Mouse (Mus musculus): Measurements from ENCODE around the gene Pde11a. TPM values are rescaled to one million over a fixed set of nuclear protein-coding genes. Genes with fewer than 3 reads are reported as not detected.
A peak's percentile ranks its signal among the peaks of the same experiment; 100 is the strongest.

Pde11a gene
- polyA plus RNA-seq (2016; fragmentation: Nextera tagmentation; extraction: Ambion mirVana): 0.18 and 0.46 TPM in 2 replicates

DNA sequence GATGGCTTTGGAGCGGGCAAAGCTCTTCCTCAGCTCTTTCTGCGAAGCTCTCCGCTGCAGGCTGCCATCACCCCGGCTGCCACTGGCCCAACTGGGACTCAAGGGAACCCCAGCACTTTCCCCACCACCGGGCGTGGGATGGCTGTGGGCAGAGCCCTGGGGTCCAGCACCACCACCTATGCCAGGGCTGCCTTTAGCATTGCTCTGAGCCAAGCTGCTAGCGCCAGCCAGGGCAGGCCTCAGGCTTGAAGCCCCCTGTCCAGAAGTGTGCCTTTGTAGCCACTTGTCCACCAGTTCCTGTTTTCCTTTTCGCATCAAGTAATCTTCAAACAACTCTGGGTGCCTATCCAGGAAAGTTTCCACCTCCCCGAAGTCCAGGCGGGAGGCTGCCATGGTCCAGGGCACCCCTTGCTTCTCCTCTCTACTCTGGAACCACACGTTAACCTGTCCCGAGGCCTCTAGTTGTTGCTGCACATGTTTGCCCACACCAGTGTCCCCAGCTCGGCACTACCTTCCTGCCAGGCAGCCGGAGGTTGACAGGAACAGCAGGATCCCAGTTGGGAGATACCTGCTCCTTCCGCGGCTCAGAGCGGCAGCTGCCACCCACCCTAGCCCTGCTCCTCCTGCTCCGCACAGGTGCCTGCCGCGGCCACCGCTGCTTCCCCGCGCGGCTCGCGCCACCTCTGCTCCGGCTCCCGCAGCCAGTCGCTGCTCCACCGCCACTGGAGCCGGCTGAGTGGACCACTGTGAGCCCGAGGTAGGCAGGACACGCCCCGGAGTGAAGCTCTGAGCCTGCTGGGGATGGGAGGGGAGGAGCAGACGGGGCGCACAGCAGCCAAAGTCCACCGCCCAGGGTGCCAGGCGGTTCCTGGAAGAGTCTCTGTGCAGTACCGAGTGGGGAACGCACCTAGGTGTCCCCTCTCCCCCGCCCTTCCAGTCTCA, at the start of gene Pde11a:
Gene Pde11a, minus strand, starts transcription at position 560 of the 942 bp plus-strand sequence.
- ATAC-seq (ENCODE audit: low FRiP score): peak; percentile 40
- peaks cover 21% of the 10 kb centered on the region for H3K27me3 ChIP-seq
- H3K9me3 ChIP-seq (replicated peaks): no peaks in the 10 kb centered on the region
- peaks cover 10% of the 10 kb centered on the region for H3K4me1 ChIP-seq
- H3K27ac ChIP-seq: no peak within 1 kb of the TSS
- no peaks in the 10 kb centered on the region for H3K36me3 ChIP-seq
- peak within 1 kb of the TSS; percentile 95 for H3K4me2 ChIP-seq (replicated peaks)
- peak within 1 kb of the TSS; percentile 47 for H3K4me3 ChIP-seq
- H3K9ac ChIP-seq: peak within 1 kb of the TSS; percentile 54
- 16% methylated on average over 40 of the region's 41 CpGs for WGBS

DNA sequence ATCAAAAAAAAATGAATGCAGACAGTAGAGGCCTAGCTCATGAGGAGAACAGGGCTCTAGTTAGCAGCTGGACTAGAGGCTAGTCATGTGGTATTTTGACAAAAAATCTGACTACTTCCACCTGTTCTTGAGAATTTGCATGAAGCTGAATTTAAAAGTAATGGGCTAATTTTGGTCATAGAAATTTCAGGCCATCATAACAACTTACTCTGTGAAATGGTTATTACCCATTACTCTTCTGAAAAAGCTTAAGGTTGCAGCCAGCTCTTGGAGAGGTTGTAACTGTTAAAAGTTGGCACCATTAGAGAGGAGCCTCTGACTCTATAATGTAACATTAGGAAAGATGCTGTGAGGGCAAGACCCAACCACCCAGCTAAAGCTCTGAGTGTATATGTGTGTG, 48.0 kb upstream of the Pde11a start:
- no peak overlapping the region for H3K4me3 ChIP-seq
- no peaks in the 10 kb centered on the region for H3K4me1 ChIP-seq
- ATAC-seq (ENCODE audit: low FRiP score): no peak
- H3K9ac ChIP-seq: no peak overlapping the region
- no peak overlapping the region for H3K27ac ChIP-seq
- no peaks in the 10 kb centered on the region for H3K9me3 ChIP-seq (replicated peaks)
- no peaks in the 10 kb centered on the region for H3K27me3 ChIP-seq
- peaks cover 33% of the 10 kb centered on the region for H3K36me3 ChIP-seq
- no peak overlapping the region for H3K4me2 ChIP-seq (replicated peaks)

DNA sequence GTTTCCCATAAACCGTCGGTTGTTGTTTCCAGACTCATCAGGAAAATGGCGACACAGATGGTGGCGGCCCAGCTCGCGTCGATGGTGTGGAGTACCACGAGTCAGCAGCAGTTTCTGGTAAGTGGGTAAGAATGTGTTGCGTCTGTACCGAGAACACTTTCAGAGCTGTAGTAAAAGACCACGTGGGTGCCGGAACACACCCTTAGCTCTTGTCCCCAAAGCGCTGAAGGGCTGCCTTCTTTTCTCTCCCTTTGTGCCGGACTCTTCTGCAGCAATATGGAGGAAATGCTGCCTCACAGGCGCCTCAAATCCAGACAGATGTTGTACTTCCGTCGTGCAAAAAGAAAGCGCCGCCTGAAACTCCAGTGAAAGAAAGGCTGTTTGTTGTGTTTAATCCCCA, 40.1 kb upstream of the Pde11a start:
- H3K27me3 ChIP-seq: no peaks in the 10 kb centered on the region
- no peak overlapping the region for H3K27ac ChIP-seq
- no peak for ATAC-seq (ENCODE audit: low FRiP score)
- WGBS: 93% methylated on average over 19 of the region's 19 CpGs
- H3K9me3 ChIP-seq (replicated peaks): no peaks in the 10 kb centered on the region
- H3K4me3 ChIP-seq: no peak overlapping the region
- no peaks in the 10 kb centered on the region for H3K4me1 ChIP-seq
- H3K9ac ChIP-seq: no peak overlapping the region
- peaks cover 72% of the 10 kb centered on the region for H3K36me3 ChIP-seq
- H3K4me2 ChIP-seq (replicated peaks): no peak overlapping the region

DNA sequence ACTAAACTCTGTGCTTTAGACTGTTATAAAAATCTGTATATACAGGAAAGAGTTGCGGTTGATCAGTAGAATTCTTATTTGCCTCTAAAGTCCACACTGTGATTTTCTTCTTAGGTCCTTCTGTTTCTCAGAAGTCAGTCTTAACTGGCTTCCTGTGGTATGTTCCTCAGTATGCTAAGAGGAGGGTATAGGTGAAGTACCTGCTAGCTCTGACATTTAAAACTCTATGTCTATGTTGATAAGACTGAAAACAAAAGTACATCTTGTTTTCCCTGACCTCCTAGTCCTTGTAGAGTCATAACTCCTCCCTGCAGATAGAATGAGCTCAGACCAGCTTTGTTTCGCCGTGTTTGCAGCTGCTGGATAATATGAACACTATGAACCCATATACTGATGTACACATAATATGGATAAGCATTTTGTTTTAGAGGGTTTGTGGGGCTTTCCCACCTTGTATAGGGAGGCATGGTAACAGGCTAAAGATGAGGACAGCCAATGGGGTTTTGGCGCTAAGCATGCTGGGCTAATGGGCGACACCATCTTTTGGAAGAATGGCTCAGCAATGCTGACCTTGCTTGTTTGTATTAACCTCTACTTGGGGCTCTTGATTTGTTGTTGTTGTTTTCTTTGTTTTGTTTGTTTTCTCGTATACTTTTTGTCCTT, 36.1 kb upstream of the Pde11a start:
- no peak overlapping the region for H3K9ac ChIP-seq
- H3K4me1 ChIP-seq: peaks cover 8% of the 10 kb centered on the region
- no peaks in the 10 kb centered on the region for H3K27me3 ChIP-seq
- H3K27ac ChIP-seq: no peak overlapping the region
- H3K4me3 ChIP-seq: no peak overlapping the region
- no peak for ATAC-seq (ENCODE audit: low FRiP score)
- H3K4me2 ChIP-seq (replicated peaks): no peak overlapping the region
- 89% methylated on average over 6 of the region's 6 CpGs for WGBS
- peaks cover 50% of the 10 kb centered on the region for H3K36me3 ChIP-seq
- no peaks in the 10 kb centered on the region for H3K9me3 ChIP-seq (replicated peaks)

DNA sequence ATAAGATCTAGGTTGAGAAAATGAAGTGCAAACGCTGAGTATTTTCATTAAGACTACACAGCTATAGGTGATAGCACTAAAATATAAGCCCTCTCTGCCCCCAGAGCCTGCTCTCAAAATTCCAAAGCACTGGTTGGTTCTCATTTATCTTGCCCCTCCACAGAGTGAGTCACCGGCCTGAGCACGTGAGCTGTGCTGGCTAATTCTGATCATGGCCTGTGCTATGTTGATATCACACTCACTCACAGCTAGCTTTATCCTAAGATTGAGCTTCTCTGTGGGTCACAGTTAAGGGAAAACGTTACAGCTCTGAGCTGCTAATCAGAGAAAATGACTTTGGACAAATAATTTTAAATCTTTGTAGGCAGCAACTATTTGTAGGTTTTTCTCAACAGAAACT, 33.7 kb upstream of the Pde11a start:
- Histone ChIP-seq H3K9me3 (replicated peaks) (no peaks in the 10 kb centered on the region), H3K4me2 (replicated peaks) (no peak overlapping the region), H3K4me3 (no peak overlapping the region), H3K9ac (no peak overlapping the region), H3K36me3 (peaks cover 30% of the 10 kb centered on the region), H3K4me1 (peaks cover 8% of the 10 kb centered on the region), H3K27me3 (no peaks in the 10 kb centered on the region), H3K27ac (no peak overlapping the region)
- no peak for ATAC-seq (ENCODE audit: low FRiP score)
- 87% methylated on average over 4 of the region's 4 CpGs for WGBS

DNA sequence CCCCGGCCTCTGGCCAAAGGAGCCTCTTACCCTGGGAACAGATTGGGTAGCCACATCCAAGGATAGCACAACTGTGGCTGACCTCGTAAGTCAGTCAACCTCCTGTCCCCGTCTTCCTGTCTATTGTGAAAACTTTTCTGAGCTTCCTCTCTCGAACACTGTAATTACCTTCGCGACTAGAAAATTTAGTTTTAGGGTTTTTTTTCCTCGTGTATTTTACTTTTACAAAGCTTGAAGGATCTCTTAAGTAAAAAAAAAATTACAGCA, 32.0 kb upstream of the Pde11a start:
- no peak overlapping the region for H3K27ac ChIP-seq
- peaks cover 20% of the 10 kb centered on the region for H3K36me3 ChIP-seq
- H3K9ac ChIP-seq: peak overlapping the region; percentile 95
- H3K9me3 ChIP-seq (replicated peaks): no peaks in the 10 kb centered on the region
- peaks cover 8% of the 10 kb centered on the region for H3K4me1 ChIP-seq
- no peak for ATAC-seq (ENCODE audit: low FRiP score)
- WGBS: 6% methylated on average over 7 of the region's 7 CpGs
- H3K4me2 ChIP-seq (replicated peaks): peak overlapping the region; percentile 86
- no peaks in the 10 kb centered on the region for H3K27me3 ChIP-seq
- H3K4me3 ChIP-seq: peak overlapping the region; percentile 96

DNA sequence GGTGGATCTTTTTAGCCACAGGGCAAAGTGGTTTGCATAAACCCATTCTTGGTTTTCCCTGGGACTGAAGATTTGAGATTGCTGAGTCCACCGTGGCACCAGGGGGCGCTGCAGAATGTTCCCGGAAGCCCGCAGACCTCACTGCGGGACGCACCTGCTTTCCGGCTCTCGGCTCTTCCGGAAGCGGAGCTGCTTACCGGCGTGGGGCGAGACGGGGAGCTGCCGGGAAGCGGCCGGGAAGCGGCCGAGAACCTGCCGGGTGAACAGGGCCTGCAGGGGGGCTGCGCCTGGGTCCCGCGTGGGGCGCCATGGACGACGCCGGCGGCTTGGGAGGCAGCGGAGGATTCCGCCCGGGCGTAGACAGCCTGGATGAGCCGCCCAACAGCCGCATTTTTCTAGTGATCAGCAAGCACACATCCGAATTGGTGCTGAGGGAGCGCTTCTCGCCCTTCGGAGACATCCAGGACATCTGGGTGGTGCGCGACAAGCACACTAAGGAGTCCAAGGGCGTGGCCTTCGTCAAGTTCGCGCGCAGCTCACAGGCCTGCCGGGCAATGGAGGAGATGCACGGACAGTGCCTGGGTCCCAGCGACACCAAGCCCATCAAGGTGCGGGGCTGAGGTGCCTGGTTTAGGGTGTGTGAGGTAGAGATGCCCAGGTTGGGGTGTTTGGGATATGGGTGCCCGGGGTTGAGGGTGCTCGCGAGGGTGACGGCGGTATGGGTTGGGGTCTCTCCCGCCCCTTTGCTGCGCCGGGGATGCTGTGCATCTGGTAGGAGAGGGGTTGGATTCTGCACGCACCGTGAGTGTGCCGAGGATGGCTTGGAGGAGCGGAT, 31.5 kb upstream of the Pde11a start, which contains the start of gene Rbm45:
Gene Rbm45, plus strand, starts transcription at position 164 of the 835 bp plus-strand sequence.
- no peaks in the 10 kb centered on the region for H3K9me3 ChIP-seq (replicated peaks)
- H3K4me2 ChIP-seq (replicated peaks): peak within 1 kb of the TSS; percentile 86
- peak; percentile 92 for ATAC-seq (ENCODE audit: low FRiP score)
- H3K4me3 ChIP-seq: peak within 1 kb of the TSS; percentile 96
- peak within 1 kb of the TSS; percentile 95 for H3K9ac ChIP-seq
- H3K27ac ChIP-seq: peak within 1 kb of the TSS; percentile 79
- WGBS: under 1% methylated on average over 61 of the region's 61 CpGs
- peaks cover 8% of the 10 kb centered on the region for H3K4me1 ChIP-seq
- peaks cover 17% of the 10 kb centered on the region for H3K36me3 ChIP-seq
- H3K27me3 ChIP-seq: no peaks in the 10 kb centered on the region

DNA sequence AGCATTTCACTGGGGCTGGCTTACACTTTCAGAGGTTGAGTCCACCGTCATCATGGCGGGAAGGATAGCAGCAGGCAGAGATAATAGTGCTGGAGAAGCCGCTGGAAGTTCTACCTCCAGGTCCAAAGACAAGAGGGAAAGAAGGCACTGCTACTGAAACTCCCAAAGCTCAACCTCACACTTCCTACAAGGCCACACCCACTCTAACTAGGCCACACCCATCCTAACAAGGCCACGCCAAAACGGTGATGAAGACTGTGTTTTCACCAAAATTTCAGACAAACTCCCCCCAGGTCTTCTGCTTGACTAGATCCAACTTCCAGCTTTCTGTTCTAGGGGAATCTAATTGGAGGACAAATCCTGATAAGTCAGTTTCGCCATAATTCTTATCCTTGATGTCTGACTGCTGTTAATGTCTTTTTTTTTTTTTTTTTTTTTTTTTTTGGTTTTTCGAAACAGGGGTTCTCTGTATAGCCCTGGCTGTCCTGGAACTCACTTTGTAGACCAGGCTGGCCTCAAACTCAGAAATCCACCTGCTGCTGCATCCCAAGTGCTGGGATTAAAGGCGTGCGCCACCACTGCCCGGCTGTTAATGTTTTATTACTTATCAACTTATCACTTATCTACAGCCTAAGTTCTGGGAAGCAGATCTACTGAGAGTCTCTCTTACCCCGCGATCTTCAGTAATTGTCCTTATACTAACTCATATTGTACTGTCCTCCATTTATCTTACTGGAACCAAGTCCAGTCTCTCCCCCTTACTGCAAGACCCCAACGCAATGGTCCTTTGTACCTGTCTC, 30.5 kb upstream of the Pde11a start:
- WGBS: 72% methylated on average over 13 of the region's 13 CpGs
- Histone ChIP-seq H3K27ac (no peak overlapping the region), H3K36me3 (peaks cover 10% of the 10 kb centered on the region), H3K4me3 (no peak overlapping the region), H3K9me3 (replicated peaks) (no peaks in the 10 kb centered on the region), H3K9ac (no peak overlapping the region), H3K27me3 (no peaks in the 10 kb centered on the region), H3K4me2 (replicated peaks) (no peak overlapping the region), H3K4me1 (peaks cover 8% of the 10 kb centered on the region)
- 0 out of 2 replicates have a peak, but pooled peaks have one; percentile 1 for ATAC-seq (ENCODE audit: low FRiP score)

DNA sequence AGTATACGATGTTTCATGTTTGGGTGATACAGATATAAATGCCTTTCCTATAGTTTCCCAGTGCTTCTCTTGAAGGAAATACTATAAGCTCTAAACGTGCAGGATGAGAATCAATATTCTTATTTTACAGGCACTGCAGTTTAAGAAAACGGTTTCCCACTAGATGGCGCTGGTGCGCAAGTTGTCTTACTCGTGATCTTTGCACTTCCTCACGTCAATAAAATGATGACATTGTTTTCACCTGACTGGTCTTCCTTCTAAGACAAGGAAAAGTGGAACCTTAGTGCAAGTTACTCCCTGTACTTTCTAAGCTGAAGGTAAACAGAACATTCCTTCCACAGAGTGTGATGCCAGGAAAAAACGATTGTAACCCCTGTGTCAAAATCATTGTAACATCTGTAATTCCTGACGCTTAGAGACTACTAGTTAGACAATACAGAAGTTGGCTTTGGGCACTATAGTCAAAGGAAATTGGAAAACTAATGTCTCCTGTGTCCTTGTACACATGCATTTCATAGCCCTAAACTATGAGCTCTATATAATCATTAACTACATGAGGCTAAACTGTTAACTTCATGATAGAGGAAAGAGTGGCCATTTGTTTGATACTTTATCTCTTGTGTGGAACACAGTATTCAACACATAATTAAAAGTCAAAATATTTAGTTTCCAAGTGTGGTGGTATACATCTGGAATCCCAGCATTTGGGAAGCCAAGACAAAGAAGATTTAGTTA, 28.8 kb upstream of the Pde11a start:
- H3K4me1 ChIP-seq: peaks cover 8% of the 10 kb centered on the region
- no peaks in the 10 kb centered on the region for H3K27me3 ChIP-seq
- no peak overlapping the region for H3K4me3 ChIP-seq
- ATAC-seq (ENCODE audit: low FRiP score): no peak
- H3K9ac ChIP-seq: no peak overlapping the region
- WGBS: 20% methylated on average over 9 of the region's 9 CpGs
- H3K36me3 ChIP-seq: no peaks in the 10 kb centered on the region
- H3K27ac ChIP-seq: no peak overlapping the region
- no peaks in the 10 kb centered on the region for H3K9me3 ChIP-seq (replicated peaks)
- no peak overlapping the region for H3K4me2 ChIP-seq (replicated peaks)

DNA sequence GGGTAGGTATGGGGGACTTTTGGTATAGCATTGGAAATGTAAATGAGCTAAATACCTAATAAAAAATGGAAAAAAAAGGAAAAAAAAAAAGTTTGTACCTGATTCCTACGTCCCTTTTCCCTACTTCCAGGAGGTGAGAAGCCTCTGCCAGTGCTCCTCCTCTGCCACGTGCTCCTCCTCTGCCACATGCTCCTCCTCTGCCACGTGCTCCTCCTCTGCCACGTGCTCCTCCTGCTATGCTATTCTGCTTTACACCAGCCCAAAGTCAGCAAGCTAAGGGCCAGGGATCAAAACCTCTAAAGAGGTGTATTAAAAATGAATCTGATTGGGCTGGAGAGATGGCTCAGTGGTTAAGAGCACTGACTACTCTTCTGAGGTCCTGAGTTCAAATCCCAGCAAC, 27.2 kb upstream of the Pde11a start:
- no peak for ATAC-seq (ENCODE audit: low FRiP score)
- Histone ChIP-seq H3K9me3 (replicated peaks) (no peaks in the 10 kb centered on the region), H3K27ac (no peak overlapping the region), H3K36me3 (no peaks in the 10 kb centered on the region), H3K4me1 (peaks cover 1% of the 10 kb centered on the region), H3K4me3 (no peak overlapping the region), H3K9ac (no peak overlapping the region), H3K27me3 (no peaks in the 10 kb centered on the region), H3K4me2 (replicated peaks) (no peak overlapping the region)
- WGBS: 67% methylated on average over 4 of the region's 4 CpGs

DNA sequence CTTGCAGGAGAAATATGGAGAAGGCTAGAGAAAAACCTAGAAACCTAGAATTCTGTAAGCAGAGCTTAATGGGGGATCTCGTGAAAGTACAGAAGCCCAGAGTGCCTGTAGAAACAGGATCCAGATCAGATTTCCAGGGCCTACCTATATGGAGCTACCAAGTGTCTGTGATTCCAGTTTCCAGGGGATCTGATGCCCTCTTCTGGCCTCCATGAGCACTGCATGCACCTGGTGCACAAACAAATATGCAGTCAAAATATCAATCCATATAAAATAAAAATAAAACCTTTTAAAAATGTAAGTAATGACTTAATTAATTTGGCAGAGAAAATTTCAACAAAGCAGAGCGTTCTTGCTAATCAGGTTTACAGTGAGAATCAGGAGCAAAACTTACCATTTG, 23.5 kb upstream of the Pde11a start:
- no peaks in the 10 kb centered on the region for H3K27me3 ChIP-seq
- no peak overlapping the region for H3K27ac ChIP-seq
- no peaks in the 10 kb centered on the region for H3K4me1 ChIP-seq
- WGBS: 50% methylated on average over 2 of the region's 2 CpGs
- H3K4me3 ChIP-seq: no peak overlapping the region
- no peak overlapping the region for H3K9ac ChIP-seq
- ATAC-seq (ENCODE audit: low FRiP score): no peak
- no peaks in the 10 kb centered on the region for H3K36me3 ChIP-seq
- H3K9me3 ChIP-seq (replicated peaks): no peaks in the 10 kb centered on the region
- H3K4me2 ChIP-seq (replicated peaks): no peak overlapping the region

All from hindbrain, embryonic 12.5 days (tissue).